Mouse (Mus musculus) right cerebral cortex, postnatal 10 days (tissue): ENCODE results near the gene Lipc.

Experiments
- DNase-seq, 2 experiments: peaks; one replicate each; pipeline ENCODE4 v3.0.0; 2021; ENCODE audit warnings: low spot score in 2 of 2

Gene Lipc

GRCm38 (mm10) chr9:70818739-70819138 is 133.3 kb downstream of the Lipc start:
- no peak for DNase-seq

DNA sequence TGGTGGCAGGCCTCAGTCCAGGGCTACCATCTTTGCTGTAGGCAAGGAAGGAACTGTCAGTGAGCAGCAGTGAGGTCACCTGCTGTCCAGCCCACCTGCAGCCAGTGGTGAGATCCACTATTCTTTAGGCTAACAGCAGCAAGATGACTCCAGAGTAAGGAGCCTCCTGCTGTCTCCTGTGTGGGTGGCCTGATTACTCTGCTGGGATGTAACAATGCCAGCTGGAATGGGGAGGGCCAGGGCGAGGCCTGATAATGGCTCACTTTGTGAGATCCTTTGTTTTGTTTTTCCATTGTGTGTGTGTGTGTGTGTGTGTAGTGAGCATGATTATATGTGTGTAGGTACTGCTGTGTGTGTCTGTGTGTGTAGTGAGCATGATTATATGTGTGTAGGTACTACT is 134.6 kb downstream of the Lipc start:
- no peak for DNase-seq

DNA sequence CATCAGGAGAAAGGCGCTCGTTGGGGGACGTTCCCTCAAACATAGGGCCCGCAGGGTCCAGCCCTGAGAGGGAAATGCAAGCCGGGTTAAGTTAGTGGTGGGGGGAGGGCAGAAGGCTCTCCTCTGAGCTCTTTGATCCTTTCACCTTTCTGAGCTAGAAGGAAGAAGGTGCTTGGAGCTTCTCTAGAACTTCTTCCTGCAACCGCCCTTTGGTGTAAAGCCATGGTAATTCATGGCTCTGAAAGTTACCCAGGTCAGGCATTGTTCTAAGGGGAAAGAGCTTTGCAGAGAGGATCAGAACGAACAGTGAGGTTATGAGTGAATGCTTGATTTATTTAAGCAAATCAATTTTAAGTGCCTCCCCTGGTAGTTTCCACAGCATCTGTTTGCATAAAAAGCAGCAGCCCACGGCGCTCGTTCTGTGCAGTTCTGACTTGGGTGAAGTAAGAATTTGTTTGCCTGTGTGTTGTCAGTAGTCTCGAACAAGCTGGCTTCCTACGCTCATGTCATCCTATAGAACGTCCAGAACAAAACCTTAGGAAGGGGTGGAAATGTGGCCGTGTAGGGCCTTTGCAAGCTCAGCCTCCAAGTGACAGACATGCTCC is 135.2 kb downstream of the Lipc start:
- DNase-seq: peak; percentile 47 to 61

DNA sequence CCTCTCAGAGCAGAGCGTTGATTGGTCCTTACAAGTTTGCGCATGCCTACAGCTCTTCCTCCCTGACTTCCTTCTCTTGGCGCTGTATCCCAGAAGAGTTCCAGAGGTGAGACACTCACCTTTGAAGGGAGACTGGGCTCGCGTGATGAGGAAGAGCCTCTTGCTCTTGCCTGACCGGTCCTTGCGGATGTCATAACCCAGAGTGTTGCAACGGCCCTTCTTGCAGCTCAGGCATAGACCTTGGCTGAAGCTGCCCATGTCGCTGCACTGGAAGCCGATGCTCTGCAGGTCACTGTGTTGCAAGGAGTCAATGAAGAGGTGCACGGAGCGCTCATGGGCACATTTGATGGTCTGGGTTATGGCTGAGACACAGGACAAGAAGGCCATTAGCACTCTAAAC is 139.5 kb downstream of the Lipc start:
- DNase-seq: no peak

DNA sequence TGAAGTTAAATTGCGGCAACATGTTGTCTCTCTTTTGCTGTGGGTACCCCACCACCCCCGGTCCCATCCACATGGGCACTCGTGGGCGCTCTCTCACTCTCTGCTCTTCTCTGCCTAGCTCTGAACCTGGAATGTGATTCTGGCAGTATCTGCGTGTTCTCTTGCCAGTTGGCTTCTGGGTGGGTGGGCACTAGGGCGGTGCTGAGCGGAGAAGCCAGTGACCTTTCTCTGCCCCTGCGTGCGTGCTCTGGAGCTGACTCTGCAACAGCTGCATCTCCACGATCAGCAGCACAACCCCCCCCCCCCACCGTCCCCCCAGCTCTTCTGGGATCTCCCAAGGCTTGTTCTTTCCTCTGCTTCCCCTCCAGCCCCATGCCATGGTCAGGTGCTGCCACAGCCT is 144.3 kb downstream of the Lipc start:
- no peak for DNase-seq

- DNase-seq: no peak
Observed at GRCm38 (mm10) chr9:70806069-70806468, 146.0 kb downstream of the Lipc start.

DNA sequence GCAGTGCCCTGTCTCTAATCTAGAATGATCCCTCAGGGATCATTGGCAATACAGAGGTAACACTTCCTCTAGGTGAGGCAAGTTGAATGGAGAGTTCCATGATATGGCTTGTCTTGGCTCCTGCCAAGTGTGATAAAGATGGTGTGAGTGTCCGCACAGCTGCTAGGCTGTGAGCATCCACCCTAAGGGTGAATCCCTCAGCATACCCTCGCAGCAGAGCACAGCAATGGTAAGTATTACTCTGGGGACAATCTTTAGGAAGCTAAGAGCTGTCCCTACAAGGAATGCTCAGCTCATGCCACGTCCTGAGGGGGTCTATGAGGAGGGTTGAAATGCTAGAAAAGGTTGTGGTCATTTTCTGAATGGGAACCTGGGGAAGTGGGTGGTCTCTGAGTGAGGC is 149.2 kb downstream of the Lipc start:
- no peak for DNase-seq

DNA sequence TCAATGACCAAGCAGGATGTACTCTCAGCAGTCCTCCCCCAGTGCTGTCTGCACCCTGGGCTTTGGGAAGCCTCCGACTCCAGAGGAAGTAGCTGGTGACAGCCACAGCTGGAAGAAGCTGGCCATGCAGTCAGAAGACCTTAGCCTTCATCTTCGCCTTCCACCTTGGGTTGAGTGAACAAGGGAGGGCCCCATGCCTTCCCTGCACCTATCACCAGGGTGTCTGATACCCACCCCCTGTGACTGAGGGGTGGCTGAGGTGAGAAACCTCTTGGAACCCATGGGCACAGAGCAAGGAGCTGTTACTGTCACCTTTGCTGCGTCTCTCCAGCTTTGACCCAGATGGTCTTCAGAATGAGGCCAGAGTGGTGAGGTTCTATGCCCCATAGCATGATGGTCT is 150.3 kb downstream of the Lipc start:
- DNase-seq: no peak

DNA sequence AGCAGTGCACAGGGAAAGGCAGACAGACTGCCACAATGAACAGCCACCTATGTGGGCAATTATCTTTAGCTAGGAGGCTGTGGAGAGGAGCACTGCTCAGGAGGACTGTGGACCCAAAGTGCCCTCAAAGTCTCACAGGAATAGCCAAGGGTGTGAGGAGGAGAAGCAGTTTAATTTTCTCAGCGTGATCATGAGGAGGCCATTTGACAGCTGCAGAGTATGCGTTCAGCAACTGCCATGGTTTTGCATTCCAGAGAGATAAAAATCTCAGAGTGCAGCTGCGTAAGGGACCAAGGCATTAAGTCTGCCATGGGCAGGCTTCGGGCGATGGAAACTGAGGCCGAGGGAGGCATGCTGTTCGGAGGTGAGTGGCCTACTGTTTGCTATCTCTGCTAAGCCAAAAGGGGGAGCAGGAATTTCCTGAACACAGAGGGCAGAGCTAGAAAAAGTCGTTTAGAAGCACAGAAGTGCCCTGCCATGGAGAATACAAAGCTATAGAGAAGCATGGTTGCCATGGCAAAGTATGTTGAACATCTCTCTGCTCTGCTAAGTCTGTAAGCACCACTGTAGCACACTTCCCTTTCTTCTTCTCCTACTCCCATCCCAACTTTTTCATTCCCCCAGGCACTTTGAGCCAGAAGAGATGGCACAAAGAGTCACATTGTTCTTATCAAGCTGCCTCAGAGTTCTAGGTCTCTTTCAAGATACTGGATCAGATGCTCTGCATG is 151.3 kb downstream of the Lipc start:
- no peak for DNase-seq

DNA sequence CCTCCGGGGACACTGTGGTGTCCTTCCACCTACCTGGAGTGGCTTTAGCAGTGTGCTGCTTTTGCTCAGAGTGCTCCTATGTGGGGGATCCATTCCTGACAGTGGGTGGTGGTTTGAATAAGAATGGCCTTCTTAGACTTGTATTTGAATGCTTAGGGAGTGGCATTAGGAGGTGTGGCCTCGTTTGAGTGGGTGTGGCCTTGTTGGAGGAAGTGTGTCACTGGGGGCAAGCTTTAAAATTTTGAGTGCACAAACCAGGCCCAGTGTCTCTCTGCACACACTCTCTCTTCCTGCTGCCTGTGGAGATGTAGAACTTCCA is 156.6 kb downstream of the Lipc start:
- no peak for DNase-seq

GRCm38 (mm10) chr9:70794643-70795438 is 157.2 kb downstream of the Lipc start:
- peak in 1 of 2 experiments; percentile 26 for DNase-seq

- DNase-seq: peak in 1 of 2 experiments; percentile 38
Observed at GRCm38 (mm10) chr9:70790621-70791020, 161.4 kb downstream of the Lipc start.

DNA sequence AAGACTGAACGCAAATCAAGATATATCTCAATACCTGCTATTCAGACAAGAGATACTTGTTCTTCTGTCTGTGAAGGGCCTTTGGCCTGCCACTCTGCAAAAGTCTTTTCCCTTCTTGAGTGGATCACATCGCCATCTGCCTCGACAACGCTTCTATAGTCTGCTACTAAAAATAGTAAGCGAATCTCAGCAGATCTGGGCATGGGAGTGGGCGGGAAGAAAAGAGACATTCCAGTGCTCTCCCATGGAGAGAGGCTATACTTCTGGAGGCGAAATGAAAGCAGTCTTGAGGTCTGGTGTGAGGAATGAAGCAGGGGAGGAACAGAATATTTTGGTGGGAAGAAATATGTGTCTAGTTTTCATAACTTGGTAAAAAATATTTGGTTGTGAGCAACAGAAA is 163.3 kb downstream of the Lipc start:
- peak; percentile 35 to 66 for DNase-seq

DNA sequence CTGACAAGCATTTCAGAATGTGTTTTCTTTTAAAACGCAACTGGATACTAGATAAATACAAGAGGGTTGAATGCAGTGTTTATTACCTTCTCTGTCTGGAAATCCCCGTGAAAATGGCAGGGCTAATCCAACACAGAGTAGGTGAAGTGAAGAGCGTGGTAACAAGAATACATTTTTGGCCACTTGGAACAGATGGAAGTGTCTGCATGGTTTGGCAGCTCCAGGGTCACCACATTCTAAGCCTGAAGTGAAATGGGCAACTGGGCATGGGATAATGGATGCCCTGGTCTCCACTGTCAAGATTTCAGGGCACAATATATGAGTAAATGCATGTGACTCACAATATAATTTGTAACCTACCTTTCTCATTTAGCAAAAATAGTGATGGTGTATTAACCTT is 169.8 kb downstream of the Lipc start:
- no peak for DNase-seq

DNA sequence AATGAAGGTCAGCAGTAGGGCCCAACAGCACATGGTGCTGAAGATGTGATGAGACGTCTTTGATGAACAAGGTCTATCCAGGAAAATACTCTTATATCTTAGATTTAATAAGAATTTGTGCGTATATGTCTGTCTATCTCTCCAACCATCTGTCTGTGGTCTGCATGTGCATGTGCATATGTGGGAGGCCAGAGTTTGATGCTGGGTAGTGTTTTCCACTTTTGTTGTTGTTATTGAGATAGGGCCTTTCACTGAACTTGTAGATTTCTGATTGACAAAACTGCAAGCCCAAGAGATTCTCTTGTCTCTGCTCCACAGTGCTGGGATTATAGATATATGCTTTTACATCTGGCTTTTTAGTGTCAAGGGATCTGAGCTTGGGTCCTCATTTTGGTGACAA is 176.5 kb downstream of the Lipc start:
- DNase-seq: no peak

DNA sequence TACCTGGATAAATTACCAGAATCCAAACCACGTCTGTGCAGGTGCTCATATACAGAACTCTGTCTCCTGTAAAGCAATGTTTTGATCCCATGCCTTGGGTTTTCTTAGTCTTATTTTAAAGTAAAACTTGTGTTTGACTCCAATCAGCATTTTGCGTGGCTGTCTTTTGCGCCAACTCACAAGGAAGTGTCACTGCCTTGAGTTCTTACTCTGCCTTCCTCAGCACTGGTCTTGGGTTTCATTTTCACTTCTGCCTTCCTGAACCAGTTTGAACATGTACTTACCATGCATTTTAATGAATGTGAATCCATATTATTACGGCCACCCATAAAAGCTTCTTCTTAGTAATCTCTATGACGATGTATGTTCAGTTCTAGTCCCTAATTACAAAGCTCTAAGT is 191.1 kb downstream of the Lipc start:
- DNase-seq: no peak

DNA sequence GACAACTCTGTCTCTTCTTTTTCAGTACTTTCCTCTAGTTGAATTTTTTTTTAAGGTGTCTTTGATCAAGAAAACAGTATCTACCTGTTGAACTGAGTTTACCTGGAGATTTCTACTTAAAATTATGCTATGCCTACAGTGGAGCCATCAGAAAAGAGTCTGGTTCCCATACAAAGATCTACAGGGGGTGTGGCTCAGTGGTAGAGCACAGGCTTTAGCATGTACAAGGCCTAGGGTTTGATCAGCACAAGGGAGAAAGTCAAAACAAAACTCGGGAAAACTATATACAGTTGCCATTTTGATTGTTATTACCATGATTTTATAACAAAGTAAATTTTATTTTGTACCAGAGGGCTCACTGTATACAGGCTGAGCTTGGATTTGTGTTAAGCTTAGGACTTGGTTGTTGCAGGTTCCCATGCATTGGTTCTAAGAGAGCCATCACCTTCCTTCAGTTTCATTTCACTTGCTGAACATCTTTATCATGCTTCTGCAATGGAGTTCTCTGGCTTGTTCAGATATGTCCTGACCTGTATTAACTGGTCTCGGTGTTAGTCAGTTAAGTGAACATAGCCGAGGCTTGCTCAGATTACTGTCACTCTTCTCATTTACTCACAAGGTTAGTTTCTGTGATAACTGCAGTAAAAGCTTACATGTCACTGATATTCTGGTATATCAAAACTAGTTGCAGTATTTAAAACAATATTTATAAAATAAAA is 200.4 kb downstream of the Lipc start:
- no peak for DNase-seq
